Mouse (Mus musculus) kidney, embryonic 14.5 days (tissue): ENCODE data around the gene Slc17a3. TPM values are rescaled to one million over a fixed set of nuclear protein-coding genes. Genes with fewer than 3 reads are reported as not detected.

Experiments
- ATAC-seq: fragments of 200-750 bp; cut with Nextera tagmentation; 2 replicates; pipeline ENCODE4 v1.8.0; 2017; ENCODE audit warnings: moderate number of reproducible peaks, mild to moderate bottlenecking, moderate TSS enrichment, moderate library complexity; ENCODE audit not compliant: low FRiP score, low TSS enrichment
- H3K27ac ChIP-seq: fragments of 300-500 bp; sonication (generic); 2 replicates; pipeline ENCODE4 v1.5.1; 2014; ENCODE audit warnings: low read depth, mild to moderate bottlenecking, low read length, moderate library complexity, mixed read lengths
- H3K27me3 ChIP-seq: fragments of 300-500 bp; sonication (generic); 2 replicates; pipeline ENCODE4 v1.6.1; 2014; ENCODE audit warnings: mild to moderate bottlenecking, low read length; ENCODE audit not compliant: control insufficient read depth, insufficient read depth
- H3K36me3 ChIP-seq: fragments of 300-500 bp; sonication (generic); 2 replicates; pipeline ENCODE4 v1.6.1; 2014; ENCODE audit warnings: low read length, mixed read lengths; ENCODE audit not compliant: control insufficient read depth, insufficient read depth
- H3K4me1 ChIP-seq: fragments of 300-500 bp; sonication (generic); 2 replicates; pipeline ENCODE4 v1.6.1; 2014; ENCODE audit warnings: low read length, mixed read lengths; ENCODE audit not compliant: control insufficient read depth, insufficient read depth
- H3K4me2 ChIP-seq: fragments of 300-500 bp; sonication (generic); replicated peaks from 2 replicates; pipeline ENCODE4 v1.6.1; 2014; ENCODE audit warnings: low read depth, mild to moderate bottlenecking, low read length
- H3K4me3 ChIP-seq: fragments of 300-500 bp; sonication (generic); 2 replicates; pipeline ENCODE4 v1.5.1; 2014; ENCODE audit warnings: mild to moderate bottlenecking, low read length
- H3K9ac ChIP-seq: fragments of 300-500 bp; sonication (generic); 2 replicates; pipeline ENCODE4 v1.6.1; 2014; ENCODE audit warnings: low read depth, mild to moderate bottlenecking, low read length, moderate library complexity
- H3K9me3 ChIP-seq: fragments of 300-500 bp; sonication (generic); 2 replicates; pipeline ENCODE4 v1.6.1; 2016; ENCODE audit warnings: low read length; ENCODE audit not compliant: control insufficient read depth
- WGBS: fragments of 180-500 bp; shearing (Covaris S2); extraction: QIAGEN DNeasy Blood & Tissue Kit; methylation state at CpG from one replicate; pipeline ENCODE4 v1.1.7; 2014; 5-methylcytosine and 5-hydroxymethylcytosine counted together
- polyA plus RNA-seq: library from polyadenylated mRNA; unstranded; fragments of >200 nt; fragmentation: Nextera tagmentation; extraction: Ambion mirVana; gene quantifications from 2 replicates; pipeline ENCODE4 v1.2.1, GENCODE M21; 2014

Gene Slc17a3
- polyA plus RNA-seq: 0.53 and 1.1 TPM in 2 replicates

- no peaks in the 10 kb centered on the region for H3K36me3 ChIP-seq
- no peak within 1 kb of the TSS for H3K4me3 ChIP-seq
- ATAC-seq: no peak
- H3K4me1 ChIP-seq: no peaks in the 10 kb centered on the region
- no peaks in the 10 kb centered on the region for H3K27me3 ChIP-seq
- WGBS: 58% methylated on average over 2 of the region's 2 CpGs
- H3K4me2 ChIP-seq: no peak within 1 kb of the TSS
- H3K9me3 ChIP-seq: no peaks in the 10 kb centered on the region
- no peak within 1 kb of the TSS for H3K27ac ChIP-seq
- no peak within 1 kb of the TSS for H3K9ac ChIP-seq
Measured at GRCm38 (mm10) chr13:23839308-23839707, at the start of gene Slc17a3. Gene Slc17a3 (plus strand): TSS chr13:23839434.

DNA sequence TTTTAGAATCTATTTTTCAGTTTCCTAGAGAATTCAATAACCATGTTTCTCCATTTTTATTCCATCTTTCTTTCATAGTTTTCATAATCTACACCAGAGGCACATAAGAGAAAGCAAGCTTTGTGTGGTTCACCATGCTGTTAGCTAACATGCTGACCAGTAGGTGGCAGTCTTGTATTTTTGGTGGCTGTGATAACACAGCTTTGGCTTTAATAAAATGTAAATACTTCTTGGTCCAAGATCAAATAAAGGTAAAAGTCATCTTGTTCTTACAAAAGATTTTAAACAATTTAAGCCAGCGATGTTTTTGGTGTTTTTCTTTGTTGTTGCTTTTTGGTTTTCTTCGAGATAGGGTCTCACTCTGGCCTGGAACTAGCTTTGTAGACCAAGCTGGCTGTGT, 46.7 kb upstream of the Slc17a3 start:
- Histone ChIP-seq H3K9ac (no peak overlapping the region), H3K4me3 (no peak overlapping the region), H3K27ac (no peak overlapping the region), H3K36me3 (no peaks in the 10 kb centered on the region), H3K4me1 (no peaks in the 10 kb centered on the region), H3K4me2 (no peak overlapping the region), H3K27me3 (no peaks in the 10 kb centered on the region), H3K9me3 (no peaks in the 10 kb centered on the region)
- no peak for ATAC-seq
- WGBS: 57% methylated on average over 2 of the region's 2 CpGs

- Histone ChIP-seq H3K36me3 (no peaks in the 10 kb centered on the region), H3K9ac (no peak overlapping the region), H3K4me1 (no peaks in the 10 kb centered on the region), H3K4me2 (no peak overlapping the region), H3K4me3 (no peak overlapping the region), H3K9me3 (no peaks in the 10 kb centered on the region), H3K27me3 (no peaks in the 10 kb centered on the region), H3K27ac (no peak overlapping the region)
- no peak for ATAC-seq
- WGBS: 66% methylated on average over 5 of the region's 5 CpGs
Measured at GRCm38 (mm10) chr13:23799405-23799804, 39.8 kb upstream of the Slc17a3 start.

GRCm38 (mm10) chr13:23804532-23804931, 34.7 kb upstream of the Slc17a3 start:
- Histone ChIP-seq H3K4me3 (no peak overlapping the region), H3K36me3 (no peaks in the 10 kb centered on the region), H3K27ac (no peak overlapping the region), H3K9me3 (no peaks in the 10 kb centered on the region), H3K9ac (no peak overlapping the region), H3K4me2 (no peak overlapping the region), H3K27me3 (no peaks in the 10 kb centered on the region), H3K4me1 (no peaks in the 10 kb centered on the region)
- no peak for ATAC-seq
- WGBS: 78% methylated on average over 2 of the region's 2 CpGs

DNA sequence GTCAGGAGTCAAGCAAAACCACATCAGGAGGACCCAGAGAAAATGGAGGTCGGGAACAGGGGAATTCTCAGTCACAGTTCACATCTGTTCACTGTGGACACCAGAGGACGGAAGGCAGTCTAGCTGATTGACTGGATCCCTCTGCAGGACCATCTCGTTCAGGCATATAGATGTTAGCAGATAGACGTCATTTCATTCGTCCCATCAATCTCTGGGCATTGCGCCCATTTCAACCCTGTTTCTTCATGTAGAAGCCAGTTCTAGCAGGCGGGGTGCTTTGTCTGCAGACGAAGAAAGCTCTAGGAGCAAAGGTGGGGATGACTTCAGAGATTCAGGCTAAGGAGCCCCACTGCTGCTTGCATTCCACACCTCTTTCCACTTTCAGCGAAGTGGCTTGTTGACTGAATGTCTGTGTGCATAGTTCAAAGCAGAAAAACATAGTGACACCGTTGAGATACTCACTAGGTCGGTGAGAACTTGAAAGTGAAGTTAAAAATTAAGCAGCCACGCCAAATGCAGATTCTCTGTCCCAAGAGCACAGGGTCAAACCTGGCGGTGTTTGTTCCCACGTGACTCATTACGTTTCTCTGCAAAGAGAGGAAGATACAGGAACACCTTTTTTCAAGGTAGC, 32.7 kb upstream of the Slc17a3 start, which contains the start of gene Slc17a2:
Gene Slc17a2, plus strand, starts transcription at position 572 of the 631 bp plus-strand sequence.
- ATAC-seq: no peak
- Histone ChIP-seq H3K4me1 (no peaks in the 10 kb centered on the region), H3K27me3 (no peaks in the 10 kb centered on the region), H3K4me2 (no peak within 1 kb of the TSS), H3K9me3 (no peaks in the 10 kb centered on the region), H3K27ac (no peak within 1 kb of the TSS), H3K36me3 (no peaks in the 10 kb centered on the region), H3K4me3 (no peak within 1 kb of the TSS), H3K9ac (no peak within 1 kb of the TSS)
- 84% methylated on average over 15 of the region's 15 CpGs for WGBS

DNA sequence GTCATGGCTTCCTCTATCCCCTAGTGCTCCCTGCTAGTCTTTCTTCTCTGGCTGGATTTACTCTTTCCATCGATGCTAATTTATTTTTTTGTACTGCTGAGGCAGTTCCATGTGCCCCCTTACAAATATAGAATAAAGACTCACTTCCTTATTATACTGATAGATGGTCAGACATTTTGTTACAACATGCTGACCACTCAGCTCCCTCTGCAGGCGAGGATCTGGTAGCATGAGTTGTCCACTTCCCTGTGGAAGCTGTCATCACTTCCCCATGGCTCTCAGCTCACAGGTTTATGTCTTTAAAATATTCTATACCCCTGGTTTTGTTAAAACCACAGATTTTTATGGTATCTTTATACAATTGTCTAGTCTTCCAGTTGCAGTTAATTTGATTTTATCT, 23.1 kb upstream of the Slc17a3 start:
- H3K9me3 ChIP-seq: no peaks in the 10 kb centered on the region
- WGBS: 74% methylated on average over 2 of the region's 2 CpGs
- H3K27ac ChIP-seq: no peak overlapping the region
- H3K4me2 ChIP-seq: no peak overlapping the region
- H3K36me3 ChIP-seq: no peaks in the 10 kb centered on the region
- H3K27me3 ChIP-seq: no peaks in the 10 kb centered on the region
- H3K4me3 ChIP-seq: no peak overlapping the region
- H3K9ac ChIP-seq: no peak overlapping the region
- no peaks in the 10 kb centered on the region for H3K4me1 ChIP-seq
- no peak for ATAC-seq

GRCm38 (mm10) chr13:23820179-23820940, 18.9 kb upstream of the Slc17a3 start:
- H3K36me3 ChIP-seq: no peaks in the 10 kb centered on the region
- H3K27ac ChIP-seq: no peak overlapping the region
- no peaks in the 10 kb centered on the region for H3K27me3 ChIP-seq
- ATAC-seq: no peak
- H3K4me2 ChIP-seq: no peak overlapping the region
- WGBS: 73% methylated on average over 4 of the region's 4 CpGs
- H3K9me3 ChIP-seq: no peaks in the 10 kb centered on the region
- H3K4me1 ChIP-seq: no peaks in the 10 kb centered on the region
- no peak overlapping the region for H3K9ac ChIP-seq
- no peak overlapping the region for H3K4me3 ChIP-seq

DNA sequence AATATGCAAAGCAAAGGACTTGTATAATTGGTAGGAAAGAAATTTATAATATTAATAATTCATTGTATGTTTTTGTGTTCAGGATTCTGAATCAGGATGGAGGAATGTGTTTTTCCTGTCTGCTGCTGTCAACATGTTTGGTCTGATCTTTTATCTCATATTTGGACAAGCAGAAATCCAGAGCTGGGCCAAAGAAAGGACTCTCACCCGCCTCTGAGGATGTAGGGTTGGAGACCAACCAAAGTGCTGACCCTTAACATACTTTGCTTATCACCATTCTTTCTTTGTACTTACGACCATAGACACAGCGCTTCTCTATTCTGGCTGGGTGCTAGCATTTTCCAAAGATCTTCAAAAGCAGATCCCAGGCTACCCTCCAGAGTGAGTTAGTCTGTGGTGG, 17.0 kb upstream of the Slc17a3 start:
- Histone ChIP-seq H3K9me3 (no peaks in the 10 kb centered on the region), H3K4me1 (no peaks in the 10 kb centered on the region), H3K27ac (no peak overlapping the region), H3K36me3 (no peaks in the 10 kb centered on the region), H3K4me3 (no peak overlapping the region), H3K9ac (no peak overlapping the region), H3K27me3 (no peaks in the 10 kb centered on the region), H3K4me2 (no peak overlapping the region)
- no peak for ATAC-seq
- 80% methylated on average over 3 of the region's 3 CpGs for WGBS

- 62% methylated on average over 3 of the region's 3 CpGs for WGBS
- H3K4me2 ChIP-seq: no peak overlapping the region
- no peaks in the 10 kb centered on the region for H3K9me3 ChIP-seq
- ATAC-seq: no peak
- no peaks in the 10 kb centered on the region for H3K27me3 ChIP-seq
- no peaks in the 10 kb centered on the region for H3K4me1 ChIP-seq
- no peak overlapping the region for H3K27ac ChIP-seq
- no peak overlapping the region for H3K4me3 ChIP-seq
- no peaks in the 10 kb centered on the region for H3K36me3 ChIP-seq
- no peak overlapping the region for H3K9ac ChIP-seq
Measured at GRCm38 (mm10) chr13:23826606-23827005, 12.6 kb upstream of the Slc17a3 start.
